Mouse (Mus musculus): Measurements from ENCODE around the gene Plekhh2.

Gene Plekhh2

GRCm38 (mm10) chr17:84576621-84577293, 65.1 kb downstream of the Plekhh2 start:
- no peak for DNase-seq

DNA sequence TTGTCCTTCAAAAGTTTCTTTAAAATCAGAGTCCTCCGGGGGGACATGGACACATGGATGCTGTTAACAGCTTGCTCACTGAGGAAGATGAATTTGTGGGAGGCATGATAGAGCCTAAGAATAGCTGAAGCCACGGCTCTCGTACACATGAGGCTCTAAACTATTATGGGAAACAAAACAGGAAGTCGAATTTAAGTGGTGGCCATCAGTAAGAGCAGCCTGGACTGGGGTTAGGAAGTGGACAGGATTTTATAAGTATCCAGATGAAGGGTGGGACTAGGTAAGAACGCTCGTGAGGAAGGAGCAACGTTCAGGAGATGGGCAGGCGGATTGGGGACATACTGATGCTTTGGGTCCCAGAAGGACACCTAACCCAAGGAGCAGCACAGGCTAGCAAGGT, 67.6 kb downstream of the Plekhh2 start:
- DNase-seq: no peak

DNA sequence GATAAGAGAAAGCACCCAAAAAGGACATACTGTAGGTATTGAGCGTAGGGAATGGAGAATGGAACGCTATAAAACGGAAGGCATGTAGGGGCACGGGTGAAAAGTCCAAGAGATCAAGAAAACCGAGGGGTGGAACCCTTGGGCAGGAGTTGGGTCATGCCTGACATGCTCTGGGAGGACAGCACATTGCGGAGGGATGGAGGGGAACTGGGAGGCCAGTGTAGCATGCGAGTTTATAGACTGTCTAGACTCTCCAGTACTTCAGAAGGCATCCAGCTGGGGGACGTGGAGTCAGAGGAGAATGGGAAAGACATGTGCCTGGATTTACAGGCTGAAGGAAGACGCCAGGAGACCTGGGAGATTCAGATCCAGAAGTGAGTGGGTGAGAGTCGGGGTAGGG, 68.1 kb downstream of the Plekhh2 start:
- no peak for DNase-seq

DNA sequence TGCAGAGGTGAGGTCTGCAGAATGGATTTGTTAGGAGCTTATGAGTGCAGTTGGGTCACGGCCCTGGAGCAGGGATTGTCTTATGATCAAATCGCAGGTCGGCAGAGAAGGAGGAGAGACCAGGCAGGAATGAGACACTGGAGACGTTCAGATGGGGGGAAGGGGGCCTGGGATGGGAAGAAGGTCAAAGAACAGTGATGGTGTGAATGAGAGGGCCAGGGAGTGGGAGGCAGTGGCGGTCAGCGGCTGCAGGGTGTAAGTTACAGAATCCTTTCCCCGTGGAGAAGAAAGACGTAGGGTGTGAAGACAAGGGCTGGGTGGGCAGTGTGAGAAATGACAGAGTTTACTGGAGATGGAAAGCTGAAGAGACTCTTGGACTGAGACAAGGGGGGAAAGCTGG, 69.1 kb downstream of the Plekhh2 start:
- DNase-seq: no peak

DNA sequence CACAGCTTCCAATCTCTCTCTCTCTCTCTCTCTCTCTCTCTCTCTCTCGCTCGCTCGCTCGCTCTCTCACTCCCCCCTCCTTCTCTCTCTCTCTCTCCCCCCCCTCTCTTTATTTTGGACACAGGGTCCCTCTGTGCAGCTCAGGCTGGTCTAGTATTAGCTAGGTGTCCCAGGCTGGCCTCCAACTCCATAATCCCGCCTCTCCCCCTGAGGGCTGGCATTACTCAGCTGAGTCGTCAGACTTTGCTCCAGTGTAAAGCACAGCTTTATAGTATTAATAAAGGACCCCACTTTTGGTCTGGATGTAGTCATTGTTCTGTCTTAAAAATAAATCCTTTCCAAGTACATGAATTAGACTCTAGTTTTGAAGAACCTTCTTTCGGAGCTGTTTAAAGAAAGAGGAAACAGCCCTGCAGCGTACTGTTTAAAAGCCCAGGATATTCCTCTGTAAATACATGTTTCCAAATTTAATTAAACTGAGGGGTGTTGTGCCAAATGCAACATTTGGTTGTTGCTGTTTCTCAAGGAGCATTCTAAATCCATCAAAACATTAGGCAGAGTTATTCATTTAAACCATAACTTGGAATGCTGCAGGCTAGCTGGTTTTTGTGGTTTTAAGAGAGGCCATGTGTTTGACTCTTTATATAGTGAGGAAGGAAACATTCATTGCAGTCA, 70.2 kb downstream of the Plekhh2 start:
- DNase-seq: no peak

DNA sequence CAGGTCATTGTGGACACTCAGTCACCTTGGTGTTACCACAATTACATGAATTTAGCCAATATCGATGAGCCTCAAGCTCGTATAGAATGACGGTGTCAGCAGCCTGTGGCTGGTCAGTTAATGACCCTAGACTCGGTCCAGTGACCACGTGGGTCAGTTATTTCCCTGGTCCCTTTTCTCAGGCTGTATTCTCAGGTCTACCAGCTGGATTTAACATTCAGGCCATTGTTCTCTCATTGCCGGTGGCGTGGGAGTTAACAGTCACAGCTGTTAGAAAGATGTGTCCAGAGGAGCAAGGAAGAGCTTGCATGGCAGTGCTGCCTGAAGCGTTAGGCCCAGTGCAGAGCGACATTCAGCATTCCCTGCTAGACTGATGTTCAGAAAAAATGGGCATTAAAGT, 72.4 kb downstream of the Plekhh2 start:
- no peak for DNase-seq

- peak; percentile 26 for DNase-seq
Observed at GRCm38 (mm10) chr17:84585104-84585503, 73.4 kb downstream of the Plekhh2 start.

- no peak for DNase-seq
Observed at GRCm38 (mm10) chr17:84590065-84590464, 78.4 kb downstream of the Plekhh2 start.

GRCm38 (mm10) chr17:84591431-84592150, 79.9 kb downstream of the Plekhh2 start:
- no peak for DNase-seq

- no peak for DNase-seq
Observed at GRCm38 (mm10) chr17:84596015-84596441, 84.3 kb downstream of the Plekhh2 start.

DNA sequence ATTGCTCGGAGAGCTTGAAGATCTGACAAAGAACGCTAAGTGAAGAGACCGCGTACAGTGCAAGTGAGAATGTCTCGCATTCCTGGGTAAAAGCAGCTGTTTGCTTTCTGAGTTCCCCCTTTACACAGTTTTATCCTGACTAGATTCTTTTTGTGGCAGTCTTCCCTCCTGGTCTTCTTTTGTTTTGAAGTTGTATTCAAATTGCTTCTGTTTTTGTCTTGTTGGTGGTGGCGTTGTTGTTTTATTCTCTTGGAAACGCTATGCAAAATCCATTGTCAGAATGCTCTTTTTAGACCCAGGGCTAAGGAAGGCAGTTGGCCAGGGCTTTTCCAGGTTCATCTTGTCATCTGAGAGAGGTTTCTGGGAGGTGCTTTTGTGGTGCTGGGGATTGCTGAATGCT, 84.8 kb downstream of the Plekhh2 start:
- no peak for DNase-seq

GRCm38 (mm10) chr17:84597859-84598258, 86.2 kb downstream of the Plekhh2 start:
- no peak for DNase-seq

DNA sequence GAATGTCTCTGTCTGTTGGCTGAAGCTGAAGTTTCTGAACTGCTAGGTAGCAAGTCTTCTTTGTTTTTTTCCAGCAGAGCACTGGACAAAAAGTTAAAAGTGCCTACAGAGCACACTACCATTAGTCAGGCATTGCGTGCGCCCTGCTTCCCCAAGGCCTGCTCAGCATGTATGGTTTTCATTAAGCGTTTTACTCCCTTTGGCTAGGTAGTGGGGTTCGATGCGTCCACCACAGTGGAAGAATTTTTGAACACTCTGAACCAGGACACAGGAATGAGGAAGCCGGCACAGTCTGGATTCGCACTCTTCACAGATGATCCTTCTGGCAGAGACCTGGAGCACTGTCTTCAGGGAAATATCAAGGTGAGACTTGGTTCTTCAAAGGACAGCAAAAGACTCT, 87.2 kb downstream of the Plekhh2 start:
- DNase-seq: no peak

DNA sequence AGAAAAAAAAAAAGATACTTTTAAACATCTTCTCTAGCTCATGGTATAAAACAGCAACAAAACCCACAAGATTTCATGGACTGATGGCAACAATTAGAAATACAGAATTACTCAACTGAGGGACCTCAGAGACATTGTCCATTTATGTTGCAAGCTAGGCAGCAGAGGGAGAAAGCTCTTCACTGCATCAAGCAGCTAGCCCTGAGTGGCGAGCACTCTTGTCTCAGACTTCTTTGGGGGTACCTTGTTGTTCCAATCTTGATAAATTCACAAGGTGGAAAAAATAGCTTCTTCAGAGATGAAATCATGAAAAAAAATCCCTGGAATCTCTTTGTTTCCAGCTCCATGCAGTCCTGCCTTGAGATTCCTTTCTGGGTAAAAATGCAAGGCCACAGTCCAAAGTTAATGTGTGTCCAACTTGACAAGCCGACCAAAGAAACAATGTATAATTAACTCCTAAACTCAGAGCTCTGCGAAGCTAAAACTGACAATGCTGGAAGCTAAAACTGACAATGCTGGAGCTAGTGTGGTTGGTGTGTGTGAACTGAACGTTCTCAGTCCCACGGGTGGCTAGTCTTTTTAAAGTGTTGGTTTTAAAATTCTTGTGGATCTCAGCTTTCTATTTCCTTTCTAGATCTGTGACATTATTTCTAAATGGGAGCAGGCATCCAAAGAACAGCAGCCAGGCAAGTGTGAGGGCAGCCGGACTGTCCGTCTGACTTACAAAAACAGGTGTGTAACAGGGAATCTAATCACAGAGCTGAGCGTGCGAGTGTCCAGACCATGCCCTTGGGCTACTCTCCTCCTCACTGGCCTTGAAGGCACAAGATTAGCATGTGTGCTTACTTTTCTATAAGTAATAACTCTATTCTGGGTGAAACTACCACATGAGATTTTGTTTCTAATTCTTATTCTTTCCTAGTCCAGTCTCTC, 88.6 kb downstream of the Plekhh2 start:
- DNase-seq: no peak

DNA sequence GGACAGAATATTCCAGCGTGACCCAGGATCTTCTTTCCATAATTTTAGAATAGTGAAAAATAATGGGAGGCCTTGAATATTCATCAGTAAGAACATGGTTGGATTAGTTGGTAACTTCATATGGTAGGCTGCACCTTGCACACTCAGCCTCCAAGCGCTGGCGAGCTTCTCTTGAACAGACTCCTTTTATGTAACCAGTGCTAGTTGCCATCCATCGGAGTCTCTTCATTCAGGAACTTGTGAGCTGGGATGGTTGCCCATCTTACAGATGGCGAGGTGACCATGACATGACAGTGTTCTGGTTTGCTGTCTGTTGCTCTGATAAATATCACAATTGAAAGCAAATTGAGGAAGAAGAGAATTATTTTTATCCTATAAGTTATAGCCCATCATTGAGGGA, 90.1 kb downstream of the Plekhh2 start:
- DNase-seq: no peak

GRCm38 (mm10) chr17:84603202-84603627, 91.5 kb downstream of the Plekhh2 start:
- no peak for DNase-seq

- no peak for DNase-seq
Observed at GRCm38 (mm10) chr17:84603709-84604420, 92.2 kb downstream of the Plekhh2 start.

DNA sequence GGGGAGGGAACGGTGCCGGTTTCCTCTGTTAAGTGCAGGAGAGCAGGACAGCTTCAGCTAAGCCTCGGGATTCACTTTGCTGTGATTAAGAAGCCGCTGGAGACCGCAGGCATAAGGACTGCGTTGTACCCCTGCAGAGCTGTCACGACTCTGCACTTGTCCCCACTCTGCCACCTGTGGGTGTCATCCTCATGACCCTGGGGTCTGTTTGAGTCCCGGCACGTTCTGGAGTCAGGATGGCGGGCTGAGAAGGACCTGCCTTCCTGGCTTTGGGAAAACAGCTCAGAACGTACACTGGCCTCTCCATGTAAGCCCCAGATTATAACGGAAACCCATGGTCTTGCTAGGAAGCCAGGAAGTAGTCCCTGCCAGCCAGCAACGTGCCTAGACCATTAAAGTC, 95.3 kb downstream of the Plekhh2 start:
- DNase-seq: no peak

DNA sequence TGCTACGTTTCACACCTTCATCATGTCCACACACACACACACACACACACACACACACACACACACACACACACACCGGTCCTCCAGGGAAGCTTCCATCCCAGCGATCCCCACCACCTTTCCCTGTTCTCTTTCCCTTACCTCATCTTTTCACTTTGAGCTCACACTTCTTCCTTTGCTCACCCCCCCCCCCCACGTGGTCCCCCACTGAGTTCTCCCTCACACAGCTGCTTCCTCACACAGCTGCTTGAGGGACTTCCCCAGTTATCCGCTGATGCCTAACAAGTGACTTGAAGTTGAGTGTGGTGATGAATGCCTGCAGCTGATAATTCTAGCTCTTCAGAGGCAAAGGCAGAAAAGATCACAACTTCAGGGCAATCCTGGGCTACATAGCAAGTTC, 95.9 kb downstream of the Plekhh2 start:
- no peak for DNase-seq

DNA sequence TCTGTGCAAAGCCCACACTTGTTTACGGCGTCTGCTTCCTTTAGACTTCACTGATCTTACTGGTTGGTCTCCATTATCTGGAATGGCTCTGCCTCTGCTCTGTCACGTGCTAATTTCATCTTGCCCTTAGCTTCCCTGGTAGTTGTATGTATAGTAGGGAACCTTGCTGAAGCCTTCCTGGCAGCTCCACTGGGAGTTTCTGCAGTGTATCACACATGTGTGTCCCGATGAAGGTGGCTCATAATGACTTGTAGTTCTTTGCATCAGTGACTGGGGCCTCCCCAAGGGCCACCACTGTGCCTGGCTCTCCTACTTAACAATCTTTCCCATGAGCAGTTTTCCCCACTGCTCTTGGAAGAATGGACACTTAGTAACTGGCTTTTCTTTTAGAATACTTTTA, 96.9 kb downstream of the Plekhh2 start:
- no peak for DNase-seq

DNA sequence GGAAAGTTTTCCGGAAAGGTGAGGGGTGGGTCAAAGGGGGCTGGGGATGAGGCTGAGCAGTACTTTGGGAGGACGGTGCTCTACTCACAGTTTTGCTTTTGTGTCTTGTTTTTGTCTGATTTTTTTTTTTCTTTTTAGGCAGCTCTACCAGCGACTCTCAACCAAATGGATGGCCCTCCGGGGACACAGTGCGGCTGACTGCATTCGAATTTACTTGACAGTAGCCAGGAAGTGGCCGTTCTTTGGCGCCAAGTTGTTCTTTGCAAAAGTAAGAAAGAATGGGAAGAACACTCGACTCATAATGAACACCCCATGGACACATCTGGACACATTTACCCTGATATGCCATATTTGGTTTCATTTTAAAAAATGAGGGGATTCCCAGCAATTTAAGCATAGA, 99.8 kb downstream of the Plekhh2 start:
- DNase-seq: no peak

GRCm38 (mm10) chr17:84611971-84612370, 100.3 kb downstream of the Plekhh2 start:
- DNase-seq: no peak

All from right cerebral cortex, postnatal 14 days (tissue).